Mouse (Mus musculus): ENCODE results near the gene Lhx1.

The Lhx1 gene

DNA sequence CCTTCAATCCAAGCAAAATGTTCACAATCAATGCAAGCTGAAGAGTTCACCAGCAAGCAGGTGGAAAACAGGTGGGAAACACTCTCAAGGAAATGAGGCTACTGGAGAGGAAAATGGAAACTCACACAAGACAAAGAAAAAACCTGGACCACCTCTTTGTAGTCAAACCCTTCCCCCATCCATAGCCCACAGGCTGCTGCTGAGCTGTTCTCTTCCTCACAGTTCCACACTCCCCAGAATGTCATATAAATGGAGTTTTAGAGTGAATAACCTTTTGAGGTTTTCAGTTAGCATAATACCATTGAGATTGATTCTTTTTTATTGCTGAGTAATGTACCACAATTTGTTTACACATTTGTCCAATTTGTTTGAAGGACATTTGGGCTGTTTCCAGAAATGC is 28.4 kb downstream of the Lhx1 start:
- DNase-seq (ENCODE audit: low read depth, low spot score): no peak

GRCm38 (mm10) chr11:84495774-84496173 is 29.6 kb downstream of the Lhx1 start:
- no peak for DNase-seq (ENCODE audit: low read depth, low spot score)

DNA sequence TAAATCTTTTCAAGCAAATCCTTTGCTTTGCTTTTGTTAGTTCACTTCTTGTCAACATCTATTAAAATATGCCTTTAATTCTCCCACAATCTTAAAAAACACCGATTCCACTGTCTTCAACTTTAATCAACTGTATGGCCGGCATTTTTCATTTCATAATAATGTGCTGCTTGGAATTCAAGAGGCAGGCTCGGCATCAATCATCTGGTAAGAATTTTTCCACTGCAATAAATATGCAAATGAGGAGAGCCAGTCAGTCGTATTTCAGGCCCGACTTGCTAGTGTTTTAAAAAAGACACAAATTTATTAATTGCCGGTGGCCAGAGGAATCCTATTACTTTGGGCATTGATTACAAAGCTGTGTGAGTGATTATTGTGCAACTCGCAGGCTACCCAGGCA is 43.7 kb downstream of the Lhx1 start:
- no peak for DNase-seq (ENCODE audit: low read depth, low spot score)

DNA sequence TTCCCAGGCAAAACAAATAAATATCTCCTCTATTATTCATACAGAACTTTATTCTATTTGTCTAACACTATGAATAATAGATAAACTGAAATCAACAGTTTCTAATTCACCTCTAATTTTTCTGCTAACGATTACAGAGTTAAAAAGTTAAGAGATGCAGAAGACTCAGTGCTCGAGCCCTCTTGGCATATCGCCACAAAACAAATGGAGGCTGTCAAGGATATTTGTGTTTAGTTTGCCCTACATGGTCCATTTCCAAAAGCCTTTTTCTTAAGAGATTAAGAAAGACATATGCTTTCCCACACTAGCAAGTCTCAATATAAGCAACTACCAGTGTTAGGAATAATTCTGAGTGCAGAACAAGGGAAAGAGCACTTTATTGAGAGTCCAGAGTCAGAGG is 44.9 kb downstream of the Lhx1 start:
- no peak for DNase-seq (ENCODE audit: low read depth, low spot score)

DNA sequence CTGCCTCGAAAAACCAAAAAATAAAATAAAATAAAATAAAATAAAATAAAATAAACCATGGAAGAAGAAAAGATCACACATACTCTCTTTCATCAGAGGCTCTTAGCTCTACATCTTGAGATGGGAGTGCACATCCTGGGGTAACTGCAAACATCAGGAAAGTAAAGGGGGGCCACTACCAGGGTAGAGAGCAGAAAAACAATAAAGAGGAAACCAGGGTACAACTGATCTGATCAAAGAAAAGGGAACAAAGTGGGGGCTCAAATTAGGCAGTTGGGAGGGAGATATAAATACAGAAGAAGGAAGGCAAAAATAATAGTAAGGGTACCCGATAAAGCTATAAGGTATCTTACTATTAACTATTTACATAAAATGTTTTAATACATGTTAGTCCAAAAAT is 48.7 kb downstream of the Lhx1 start:
- DNase-seq (ENCODE audit: low read depth, low spot score): no peak

DNA sequence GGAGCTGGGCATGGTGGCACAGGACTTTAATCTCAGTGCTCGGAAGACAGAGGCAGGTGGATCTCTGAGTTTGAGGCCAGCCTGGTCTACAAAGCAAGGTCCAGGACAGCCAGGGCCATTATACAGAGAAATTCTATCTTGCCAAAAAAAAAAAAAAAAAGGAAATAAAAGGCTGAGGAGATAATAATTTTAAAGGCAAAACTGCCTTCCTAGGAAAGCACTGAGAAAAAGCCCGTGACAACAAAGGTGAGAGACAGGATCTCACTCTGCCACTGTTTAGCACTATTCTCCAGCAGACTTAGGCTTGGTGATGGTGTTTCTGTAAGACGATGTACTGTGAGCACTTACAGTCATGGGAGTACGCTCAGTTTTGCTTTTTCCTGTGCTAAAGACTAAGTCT is 49.3 kb downstream of the Lhx1 start:
- no peak for DNase-seq (ENCODE audit: low read depth, low spot score)

DNA sequence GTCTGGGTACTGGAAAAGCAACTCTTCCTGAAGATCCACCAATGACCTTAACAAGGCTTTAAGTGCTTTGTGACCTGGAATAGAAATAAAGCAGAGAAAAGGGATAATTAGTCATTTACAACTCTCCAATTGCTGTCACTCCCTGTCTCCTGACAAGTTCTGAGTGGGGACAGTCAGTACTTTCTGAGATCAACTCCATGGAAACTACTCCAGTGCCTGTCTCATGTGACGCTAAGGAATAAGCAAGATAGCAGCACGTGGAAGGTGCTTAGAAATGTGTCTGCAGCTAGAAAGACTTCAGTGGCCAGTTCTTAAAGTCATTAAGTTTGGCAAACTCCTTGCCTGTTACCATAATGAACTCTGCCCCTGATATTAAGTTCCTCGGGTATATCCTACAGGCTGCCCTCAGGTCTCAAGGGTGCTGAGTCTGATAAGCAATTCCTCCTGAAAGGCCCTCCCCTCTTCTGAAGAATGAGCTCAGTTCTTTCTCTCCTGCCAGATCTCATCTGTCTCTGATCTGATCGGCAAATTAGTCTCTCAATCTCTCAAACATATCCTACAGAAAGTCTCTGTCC is 52.2 kb downstream of the Lhx1 start:
- DNase-seq (ENCODE audit: low read depth, low spot score): no peak

Measured in brain, embryonic 18.5 days (tissue).